Mouse (Mus musculus): ENCODE measurements at regions not wholly inside any gene's neighbourhood (a gene's known extent, or its start where the extent isn't known, plus 50 kb on each side); places are given as distances from the start of the nearest gene placed in this dataset.
A peak's percentile ranks its signal among the peaks of the same experiment; 100 is the strongest.

DNA sequence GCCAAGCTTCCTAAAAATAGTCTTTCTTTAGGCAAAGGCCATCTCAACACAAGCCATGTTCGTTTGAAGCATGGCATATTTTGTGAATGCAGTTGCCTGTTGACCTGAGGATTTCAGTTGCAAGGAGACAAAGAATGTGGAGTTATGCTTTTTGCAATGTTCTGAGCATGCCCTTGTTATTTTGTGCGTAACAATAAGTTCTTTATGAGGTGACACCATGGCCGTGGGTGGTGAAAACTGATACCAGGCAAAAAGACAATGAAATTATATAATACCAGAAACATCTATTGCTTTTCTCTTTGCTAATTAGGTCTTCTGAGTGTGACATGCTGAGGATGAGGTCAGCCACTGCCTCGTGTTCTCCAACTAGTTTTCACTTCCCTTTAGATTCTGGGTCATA is 236.4 kb downstream of the Ttc32 start:
- no peak for DNase-seq (ENCODE audit: low spot score in 2 of 2)

DNA sequence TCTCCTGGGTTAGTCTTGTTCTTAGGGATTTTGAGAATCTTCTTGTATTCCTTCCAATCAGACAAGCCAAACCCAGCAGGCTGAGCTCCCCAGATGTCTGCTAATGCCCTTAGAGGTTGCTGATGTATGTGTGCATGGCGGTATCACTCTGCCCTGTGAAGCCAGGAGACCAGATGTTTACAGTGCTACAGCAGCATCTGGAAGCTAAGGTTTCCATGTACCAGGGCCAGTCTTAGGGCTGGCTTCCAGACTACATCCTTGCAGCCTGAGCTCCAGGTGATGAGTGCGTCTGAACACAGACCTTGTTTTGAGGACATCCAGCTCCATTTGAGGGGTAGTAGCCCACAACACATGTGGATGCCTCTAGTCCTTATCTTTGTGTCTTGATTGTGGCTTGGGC is 241.7 kb downstream of the Ttc32 start:
- no peak for DNase-seq (ENCODE audit: low spot score in 2 of 2)

DNA sequence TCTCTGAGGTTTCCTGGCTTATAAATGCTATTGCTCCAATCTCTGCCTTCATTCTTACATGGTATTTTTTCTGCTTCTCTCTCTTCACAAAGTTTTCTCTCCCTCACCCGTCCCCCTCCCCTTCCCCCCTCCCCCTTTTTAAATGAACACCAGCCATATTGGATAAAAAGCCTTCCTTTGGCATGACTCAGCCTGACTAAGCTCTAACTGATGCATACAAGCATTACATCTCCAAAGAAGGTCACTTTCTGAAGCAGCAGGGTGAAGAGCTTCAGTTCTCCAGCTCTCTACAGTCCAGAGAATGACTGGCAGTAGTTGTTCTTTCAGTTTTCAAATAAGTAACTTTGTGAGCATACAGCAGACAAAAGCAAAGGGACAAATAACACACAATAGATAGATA is 244.4 kb downstream of the Ttc32 start:
- no peak for DNase-seq (ENCODE audit: low spot score in 2 of 2)

DNA sequence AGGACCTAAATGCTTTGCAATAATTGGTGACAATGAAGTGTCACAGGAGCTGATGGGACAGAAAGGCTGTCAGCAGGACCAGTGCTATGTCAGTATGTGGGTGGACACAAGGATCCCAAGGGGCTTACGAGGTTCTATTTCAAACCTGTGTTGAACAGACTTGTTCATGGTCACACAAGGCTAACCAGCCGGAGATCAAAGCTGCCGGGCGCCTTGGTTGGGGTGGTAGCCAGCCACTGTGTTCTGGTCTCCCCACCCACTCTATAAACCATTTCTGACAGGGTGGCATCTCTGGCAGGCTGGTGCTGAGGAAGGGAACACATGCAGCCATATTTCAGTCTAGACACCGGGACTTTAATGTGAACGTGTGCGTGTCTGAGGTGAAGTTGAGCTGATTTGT is 245.9 kb downstream of the Ttc32 start:
- DNase-seq (ENCODE audit: low spot score in 2 of 2) = no peak

DNA sequence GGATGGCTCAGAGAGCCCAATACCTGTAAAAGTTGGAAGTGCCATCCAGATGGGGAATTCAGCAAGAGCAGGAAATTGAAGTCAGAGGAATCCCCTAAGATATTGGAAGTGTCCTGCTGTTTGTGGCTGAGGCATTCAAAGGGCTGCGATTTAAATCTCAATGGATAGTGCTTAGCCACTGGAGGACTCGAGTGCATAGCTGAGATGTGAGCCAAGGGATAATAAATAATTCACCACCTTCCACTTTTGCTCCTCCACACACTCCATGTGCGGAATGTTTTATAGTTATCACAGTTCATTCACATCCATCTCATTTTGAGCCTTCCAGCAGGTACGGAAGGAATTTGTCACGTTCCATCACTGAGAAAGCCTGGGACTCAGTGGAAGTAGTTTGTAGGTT is 248.9 kb downstream of the Ttc32 start:
- DNase-seq (ENCODE audit: low spot score in 2 of 2) = no peak

DNA sequence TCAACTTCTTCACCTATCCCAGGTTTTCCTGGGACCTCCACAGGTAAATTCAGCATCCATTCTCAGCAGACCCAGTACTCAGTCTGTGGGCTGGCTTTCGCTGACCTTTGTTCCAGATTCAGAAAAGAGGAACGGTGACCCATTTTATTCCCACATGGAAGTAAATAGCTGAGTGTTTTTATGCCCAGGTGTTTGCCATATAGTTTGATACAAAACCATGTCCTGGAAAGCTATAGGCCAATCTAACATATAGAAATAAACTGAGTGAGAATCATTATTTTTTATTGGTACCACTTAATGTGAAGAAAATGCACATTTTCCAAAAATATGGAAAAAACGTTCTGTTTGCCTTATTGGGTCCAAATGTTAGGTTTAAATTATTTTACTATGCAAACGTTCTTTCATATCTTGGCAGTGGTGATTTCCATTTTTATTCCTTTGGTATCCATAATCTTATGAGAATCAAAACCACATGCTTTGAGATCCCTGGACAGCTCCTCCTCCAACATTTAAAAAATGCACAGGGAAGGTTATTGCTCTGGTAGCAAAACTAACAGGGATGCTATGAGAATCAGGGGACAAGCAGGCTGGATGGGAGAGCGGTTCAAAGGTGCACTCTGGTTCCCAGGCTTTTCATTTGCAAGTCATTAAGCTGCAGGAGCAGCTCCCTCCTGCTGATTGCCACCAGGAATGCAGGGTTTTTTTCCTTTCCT is 250.3 kb downstream of the Ttc32 start:
- no peak for DNase-seq (ENCODE audit: low spot score in 2 of 2)

DNA sequence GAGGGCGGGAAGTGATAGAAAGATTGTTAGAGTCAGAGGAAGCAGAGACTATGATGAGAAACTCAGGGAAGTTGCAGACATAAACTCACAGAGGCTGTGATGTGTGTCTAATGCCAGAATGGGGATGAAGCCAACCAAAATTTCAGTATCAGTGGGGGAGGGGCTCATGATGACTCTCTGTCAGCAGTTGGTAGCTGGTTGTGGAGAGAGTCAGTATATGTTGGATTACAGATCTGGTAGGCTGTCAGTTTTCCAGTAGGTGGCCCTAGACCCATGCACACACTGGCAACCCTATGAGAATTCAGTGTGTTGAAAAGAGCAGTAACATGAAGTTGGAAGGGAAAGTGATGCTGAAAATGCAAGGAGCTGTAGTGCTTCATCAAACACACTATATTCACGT is 257.5 kb downstream of the Ttc32 start:
- no peak for DNase-seq (ENCODE audit: low spot score in 2 of 2)

DNA sequence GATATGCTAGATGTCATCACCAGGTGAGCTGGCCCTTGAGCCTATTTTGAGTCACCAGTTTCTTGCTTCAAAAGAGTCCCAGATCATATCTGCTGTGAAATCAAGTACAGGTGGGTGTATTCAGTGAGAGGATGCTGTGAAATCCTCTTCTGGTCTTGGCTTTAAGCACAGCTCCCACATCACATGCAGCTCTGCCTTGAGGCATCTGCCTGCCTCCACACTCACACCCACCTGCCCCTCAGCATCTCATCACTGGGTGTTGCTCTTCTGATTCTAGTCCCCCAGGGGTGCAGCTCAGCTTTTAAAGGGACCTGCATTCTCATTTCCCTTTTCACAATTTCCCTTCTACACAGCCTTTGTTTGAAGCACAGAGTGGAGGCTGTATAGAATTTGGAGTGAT is 262.9 kb downstream of the Ttc32 start:
- DNase-seq (ENCODE audit: low spot score in 2 of 2) = peak in 1 of 2 experiments; percentile 22

DNA sequence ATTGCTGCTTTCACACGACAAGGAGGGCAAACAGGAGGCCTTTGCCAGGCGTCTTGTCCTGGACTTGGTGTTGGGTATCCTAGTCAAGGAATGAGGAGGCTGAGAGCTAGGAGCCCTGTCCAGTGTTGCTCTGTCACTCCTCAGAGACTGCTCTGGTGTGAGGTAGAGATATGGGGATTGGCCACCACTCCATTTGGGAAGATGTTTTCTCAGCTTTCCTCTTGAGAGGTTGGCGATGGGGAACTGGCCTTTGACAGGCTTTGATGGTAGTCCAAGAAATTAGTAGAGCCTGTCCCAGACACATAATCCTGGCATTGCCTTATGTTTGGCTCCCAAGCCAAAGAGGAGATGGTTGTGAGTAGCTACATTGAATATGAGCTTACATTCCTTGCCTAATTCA is 265.4 kb downstream of the Ttc32 start:
- no peak for DNase-seq (ENCODE audit: low spot score in 2 of 2)

DNA sequence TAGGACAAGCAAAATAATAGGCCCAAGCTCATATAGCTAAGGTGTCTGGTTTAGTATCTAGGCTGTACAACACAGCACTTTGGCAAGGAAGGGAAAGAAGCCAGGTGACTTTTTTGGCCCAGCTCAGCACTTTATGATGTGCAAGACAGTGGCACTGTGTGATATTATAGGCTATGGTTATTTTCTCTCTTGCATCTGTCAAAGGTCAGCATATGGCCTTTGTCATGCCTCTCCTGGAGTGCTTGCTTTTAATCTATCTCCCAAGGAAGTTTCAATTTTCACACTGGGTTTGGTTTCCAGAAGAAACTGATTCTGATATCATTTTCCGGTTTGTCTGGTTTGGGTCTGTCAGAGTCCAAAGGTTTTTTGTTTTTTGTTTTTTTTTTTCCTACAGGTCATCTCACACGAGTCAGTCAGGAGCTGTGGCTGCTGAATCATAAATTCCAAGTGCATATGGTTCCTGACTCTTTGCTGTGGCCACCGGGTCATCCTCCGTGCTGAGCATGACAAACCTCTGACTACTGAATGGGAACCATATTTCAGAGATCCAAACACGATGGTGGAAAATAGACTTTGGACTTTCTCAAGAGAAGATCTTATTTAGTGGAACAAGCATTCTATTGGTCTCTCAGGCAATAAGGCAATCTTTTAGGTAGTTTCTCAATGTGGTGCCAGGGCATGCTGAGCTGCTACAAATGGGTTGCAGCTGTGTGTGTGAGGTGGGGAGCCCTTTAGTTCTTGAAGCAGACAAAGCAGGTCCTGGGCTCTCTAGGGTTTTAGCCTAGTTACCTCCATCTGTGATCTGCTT is 269.3 kb downstream of the Ttc32 start:
- DNase-seq (ENCODE audit: low spot score in 2 of 2) = no peak

DNA sequence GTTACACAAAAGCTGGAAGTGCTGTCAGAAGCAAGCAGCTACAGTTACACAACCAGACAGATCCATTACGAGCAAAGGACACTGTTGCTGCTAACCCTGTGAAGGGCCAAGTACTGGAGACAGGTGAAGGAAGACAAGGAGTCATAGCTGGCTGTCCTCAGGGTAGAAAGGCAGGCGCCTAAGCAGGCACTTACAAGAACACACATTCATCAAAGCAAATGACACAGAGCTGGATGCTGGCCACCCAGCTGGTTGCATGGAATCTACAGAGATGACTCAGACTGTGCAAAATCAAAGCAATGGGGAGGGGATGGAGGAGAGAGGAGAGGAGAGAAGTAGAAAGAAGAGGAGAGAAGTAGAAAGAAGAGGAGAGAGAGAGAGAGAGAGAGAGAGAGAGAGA is 265.8 kb upstream of the Osr1 start:
- DNase-seq (ENCODE audit: low spot score in 2 of 2) = peak; percentile 24 to 36

DNA sequence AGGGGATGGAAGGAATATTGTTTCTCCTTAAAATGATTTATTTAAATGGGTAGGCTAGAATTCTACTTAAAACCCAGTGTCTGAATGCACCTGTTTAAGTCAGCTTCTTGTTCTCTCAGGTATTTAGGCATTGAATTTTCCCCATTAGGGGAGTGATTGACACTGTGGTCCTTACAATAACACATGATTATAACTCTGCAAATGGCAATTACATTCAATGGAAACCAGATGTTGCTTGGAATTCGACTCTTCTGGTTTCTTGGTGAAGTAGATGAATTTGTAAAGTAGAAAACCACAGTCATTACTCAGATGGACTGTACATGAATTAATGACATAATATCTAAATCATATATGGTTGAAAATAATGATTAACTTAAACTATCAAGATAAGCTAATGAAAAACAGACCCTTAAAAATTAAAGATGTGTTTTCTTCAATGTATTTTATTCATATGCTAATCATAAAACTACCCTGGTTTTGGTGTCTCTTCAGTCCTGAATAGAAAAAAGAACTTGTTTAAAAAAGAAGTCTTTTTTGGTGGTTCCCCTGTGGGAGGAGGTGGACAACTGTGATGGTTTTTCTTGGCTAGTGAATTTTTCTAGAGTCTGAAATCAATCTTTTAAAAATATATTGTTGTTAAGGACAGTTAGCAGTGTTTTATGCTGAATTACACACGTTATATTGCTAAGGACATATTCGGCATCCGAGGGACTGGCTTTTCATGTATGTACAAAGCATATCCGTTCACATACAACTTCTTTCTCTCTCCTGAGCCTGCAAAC is 231.8 kb upstream of the Osr1 start:
- peak in 1 of 2 experiments; percentile 24 for DNase-seq (ENCODE audit: low spot score in 2 of 2)

DNA sequence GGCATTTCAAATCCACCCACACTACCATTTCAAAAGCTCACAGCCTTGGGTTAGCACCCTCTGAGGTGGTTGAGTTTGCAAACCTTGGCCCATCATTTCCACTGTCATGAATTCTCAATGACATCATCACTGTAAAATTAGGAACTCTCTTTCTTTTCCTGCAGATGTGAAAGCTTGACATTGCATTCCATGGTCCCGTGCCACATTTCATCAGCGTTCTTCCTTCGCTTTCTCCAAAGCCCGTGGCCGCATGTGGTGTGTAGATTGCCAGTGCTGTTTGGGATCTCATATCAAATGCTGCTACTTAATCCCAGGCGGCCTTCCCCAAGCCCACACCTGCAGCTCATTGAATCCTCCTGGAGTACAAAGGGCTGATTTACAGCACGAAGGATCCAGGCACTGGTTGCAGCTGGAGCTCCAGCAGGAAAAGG is 231.1 kb upstream of the Osr1 start:
- DNase-seq (ENCODE audit: low spot score in 2 of 2) = peak; percentile 27 to 31

DNA sequence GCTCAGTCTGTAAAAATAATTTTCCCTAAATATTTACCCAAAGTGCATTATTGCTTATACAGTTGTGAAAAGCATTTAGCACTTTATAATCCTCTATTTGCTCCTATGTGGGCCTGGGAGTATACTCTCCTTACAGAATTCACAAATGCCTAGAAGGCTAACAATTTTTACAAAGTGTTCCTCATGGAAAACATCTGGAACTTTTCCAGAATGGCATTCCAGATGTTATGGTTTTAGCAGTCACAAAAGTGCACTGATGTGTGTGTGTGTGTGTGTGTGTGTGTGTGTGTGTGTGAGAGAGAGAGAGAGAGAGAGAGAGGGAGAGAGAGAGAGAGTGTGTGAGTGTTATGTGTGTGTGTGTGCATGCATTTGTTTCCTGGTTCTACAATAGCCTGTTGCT is 229.1 kb upstream of the Osr1 start:
- no peak for DNase-seq (ENCODE audit: low spot score in 2 of 2)

DNA sequence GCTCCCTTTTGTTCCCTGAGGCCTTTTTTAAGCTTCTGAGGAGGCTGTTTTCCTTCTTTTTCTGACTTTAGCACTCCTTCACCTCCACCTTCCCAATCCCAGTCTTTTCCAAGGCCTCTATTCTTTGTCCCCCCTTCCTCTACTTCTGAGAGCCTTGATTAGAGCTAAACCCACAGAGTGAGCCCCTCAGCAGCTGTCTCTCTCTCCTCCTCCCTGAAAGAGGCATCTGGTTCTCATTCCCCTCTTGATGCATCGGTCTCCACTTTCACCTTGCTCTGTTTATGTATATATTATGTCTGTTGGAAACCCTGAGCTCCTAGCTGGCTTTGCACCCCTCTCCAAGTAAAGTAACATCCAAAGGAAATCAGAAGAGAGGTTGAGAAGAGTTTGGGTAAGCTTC is 224.6 kb upstream of the Osr1 start:
- DNase-seq (ENCODE audit: low spot score in 2 of 2) = no peak

DNA sequence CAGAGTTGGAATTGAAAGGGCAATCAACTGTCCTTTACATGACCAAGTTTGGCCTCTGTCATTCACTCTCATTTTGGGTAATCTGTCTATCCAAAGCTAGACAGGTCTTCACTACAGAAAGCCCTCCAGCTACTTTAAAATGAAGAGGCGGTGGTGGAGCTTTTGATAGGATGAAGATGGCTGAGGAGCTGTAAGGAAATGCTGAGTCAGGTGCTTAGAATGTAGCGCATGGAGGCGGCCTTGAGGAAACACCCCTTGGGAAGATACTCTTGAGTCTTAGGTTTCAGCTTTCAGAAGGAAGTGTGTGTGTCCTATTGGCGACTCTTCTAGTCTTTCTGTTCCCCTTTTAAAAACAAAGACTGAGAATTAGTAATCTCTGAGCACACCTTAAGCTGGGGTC is 214.4 kb upstream of the Osr1 start:
- DNase-seq (ENCODE audit: low spot score in 2 of 2) = no peak

DNA sequence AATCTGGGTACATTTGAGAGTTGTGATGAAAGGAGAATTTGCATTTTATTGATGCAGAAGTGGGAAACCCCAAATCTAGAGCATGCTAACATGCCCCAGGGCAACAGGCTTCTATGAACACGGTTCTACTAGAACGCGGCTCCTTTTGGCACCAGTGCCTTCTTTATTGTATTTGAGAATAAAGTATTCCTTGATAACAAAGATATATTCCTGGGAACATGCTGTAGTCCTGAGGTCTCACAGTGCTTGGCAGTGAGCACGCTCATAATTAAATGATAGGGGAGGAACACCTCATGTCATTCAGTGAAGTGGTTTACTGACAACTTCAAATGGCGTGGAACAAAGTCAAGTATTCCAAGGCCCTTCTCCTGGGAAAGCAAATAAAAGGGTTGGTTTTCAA is 212.1 kb upstream of the Osr1 start:
- DNase-seq (ENCODE audit: low spot score in 2 of 2) = no peak

DNA sequence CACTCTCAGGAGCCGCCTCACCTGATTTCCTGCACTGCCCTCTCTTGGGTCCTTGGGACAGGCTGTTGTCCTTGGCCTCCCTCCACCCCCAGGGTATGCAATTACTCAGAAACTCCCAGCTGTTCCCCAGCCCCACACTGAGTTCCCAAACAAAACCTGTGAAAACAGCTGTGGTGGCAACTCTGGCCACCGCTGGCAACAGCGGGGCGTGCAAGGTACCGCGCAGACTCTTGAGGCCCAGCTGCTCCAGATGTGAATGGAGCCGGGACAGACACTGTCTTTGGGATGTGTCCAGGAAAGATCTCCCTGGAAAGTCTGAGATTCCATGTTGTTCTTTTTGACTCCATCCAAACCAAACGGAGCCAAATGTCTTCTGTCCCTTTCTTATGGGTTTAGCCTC is 211.0 kb upstream of the Osr1 start:
- DNase-seq (ENCODE audit: low spot score in 2 of 2) = no peak

DNA sequence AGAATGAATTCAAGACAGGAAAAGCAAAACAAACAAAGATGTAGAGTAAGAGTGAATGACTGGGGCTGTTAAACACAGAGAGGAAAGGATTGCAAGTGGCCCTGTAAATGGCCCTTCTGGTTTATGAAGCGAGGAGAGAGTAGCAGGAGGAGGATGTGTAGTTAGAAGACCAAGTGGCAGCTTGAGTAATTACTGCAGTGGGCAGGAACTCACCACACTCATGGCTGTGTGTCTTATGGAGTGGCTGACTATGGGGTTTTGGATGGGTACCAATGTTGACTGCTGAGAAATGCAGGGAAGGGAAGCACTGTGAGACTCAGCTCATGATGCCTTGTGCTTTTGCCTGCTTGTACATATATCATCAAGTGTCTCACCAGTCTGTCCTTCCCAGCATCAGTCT is 204.0 kb upstream of the Osr1 start:
- no peak for DNase-seq (ENCODE audit: low spot score in 2 of 2)

DNA sequence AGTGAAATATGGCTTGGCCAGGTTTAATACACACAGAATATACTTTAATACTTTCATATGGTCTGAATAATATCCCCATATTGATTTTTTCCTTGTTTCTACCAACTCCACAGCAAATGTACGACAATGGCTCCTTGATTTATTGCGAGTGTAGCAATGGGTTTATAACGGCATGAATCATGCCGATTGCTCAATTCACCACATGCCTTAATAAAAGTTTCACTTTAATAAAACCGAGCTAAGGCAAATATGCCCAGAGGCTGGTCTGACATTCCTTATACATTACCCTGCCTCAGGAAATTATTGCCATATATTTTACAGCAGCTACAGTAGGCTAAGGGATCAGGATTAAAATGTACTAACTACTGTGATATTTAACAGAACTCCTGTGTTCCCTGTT is 201.2 kb upstream of the Osr1 start:
- no peak for DNase-seq (ENCODE audit: low spot score in 2 of 2)

DNA sequence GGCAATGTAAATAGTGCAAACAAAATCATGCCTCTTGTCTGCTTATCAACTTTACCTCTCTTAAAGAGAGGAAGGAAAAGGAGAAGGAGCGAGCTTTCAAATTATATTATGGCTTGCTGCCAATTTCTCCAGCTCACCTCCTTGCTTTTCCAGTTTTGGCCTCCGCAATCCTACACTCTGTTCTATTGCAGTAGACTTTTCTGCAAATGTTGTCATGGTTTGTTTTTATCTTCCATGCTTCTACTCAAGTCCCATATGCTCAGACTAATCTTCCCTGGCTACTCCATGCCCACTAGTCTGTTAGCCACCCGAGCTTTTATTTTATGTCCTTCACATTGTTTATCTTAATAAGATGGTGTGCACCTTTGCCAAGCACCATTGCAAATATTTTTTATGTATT is 168.0 kb upstream of the Osr1 start:
- DNase-seq (ENCODE audit: low spot score in 2 of 2) = no peak

DNA sequence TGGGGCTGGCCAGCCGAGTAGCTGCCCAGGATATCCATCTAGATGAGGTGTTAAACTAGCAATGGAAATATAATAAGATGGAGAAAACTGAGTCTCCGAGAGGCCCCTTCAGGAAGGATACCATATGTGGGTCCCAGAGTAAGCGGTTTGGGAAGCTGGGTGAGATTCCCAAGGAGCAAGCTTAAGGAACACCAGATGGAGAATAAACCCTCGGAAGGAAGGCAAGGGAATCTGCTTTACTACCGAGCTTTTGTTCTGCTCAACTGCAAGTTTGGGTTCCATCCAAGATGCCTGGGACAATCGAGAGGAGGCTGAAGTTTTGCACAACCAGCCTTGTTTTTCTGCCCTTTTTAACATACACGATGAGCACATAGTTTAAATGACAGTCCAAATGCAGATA is 164.9 kb upstream of the Osr1 start:
- DNase-seq (ENCODE audit: low spot score in 2 of 2) = no peak

DNA sequence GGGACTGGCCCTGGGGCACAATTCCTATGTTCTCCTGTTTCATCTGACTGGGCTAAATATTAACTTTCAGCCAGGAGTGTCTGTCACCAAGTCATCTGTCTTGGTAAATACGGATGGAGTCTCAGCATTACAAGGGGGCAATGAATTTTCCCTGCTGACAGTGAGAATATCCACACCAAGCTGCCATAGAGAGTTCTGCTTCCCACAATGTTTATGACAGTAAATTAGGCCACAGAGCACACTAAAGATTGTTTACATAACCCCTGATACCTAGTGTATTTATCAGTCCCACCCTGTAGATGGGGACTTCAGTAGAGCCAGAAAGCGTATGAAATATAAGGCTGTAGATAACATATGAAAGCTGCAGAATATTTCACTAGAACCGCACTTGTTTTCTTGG is 150.6 kb upstream of the Osr1 start:
- DNase-seq (ENCODE audit: low spot score in 2 of 2) = no peak

All from right cerebral cortex, postnatal 10 days (tissue).